Mouse (Mus musculus): Measurements from ENCODE around the gene Rab6b. TPM values are rescaled to one million over a fixed set of nuclear protein-coding genes. Genes with fewer than 3 reads are reported as not detected.
"Not testable (repeated sequence)": the region's sequence is repeated elsewhere in the genome, so short reads cannot be mapped to it uniquely, and the experiment has no call there.

Gene Rab6b
- total RNA-seq, 1 experiment from 2014 or later: 3.1 TPM

DNA sequence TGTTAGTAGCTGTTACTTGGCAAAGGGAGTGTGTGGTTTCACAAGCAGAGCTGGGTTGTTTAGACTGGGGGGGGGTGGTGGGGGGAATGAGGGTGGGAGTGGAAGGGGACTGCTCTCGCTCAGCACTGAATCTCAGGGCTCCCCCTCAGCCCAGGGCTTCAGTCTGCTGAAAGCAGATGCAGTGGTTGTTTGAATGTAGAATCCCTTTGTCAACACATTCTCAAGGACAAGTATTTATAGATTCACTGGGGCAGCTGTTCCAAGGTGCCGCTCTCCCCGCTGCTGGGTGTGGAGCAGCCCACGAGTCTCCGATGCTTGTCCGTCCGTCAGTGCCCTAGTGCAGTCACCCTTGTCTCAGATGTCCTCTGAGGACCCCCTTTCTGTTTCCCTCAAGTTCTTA lies 29.7 kb downstream of the Rab6b start:
- no peak for DNase-seq

GRCm38 (mm10) chr9:103143881-103144280 lies 32.3 kb downstream of the Rab6b start:
- no peak for DNase-seq

GRCm38 (mm10) chr9:103145351-103145750 lies 33.8 kb downstream of the Rab6b start:
- DNase-seq: no peak

DNA sequence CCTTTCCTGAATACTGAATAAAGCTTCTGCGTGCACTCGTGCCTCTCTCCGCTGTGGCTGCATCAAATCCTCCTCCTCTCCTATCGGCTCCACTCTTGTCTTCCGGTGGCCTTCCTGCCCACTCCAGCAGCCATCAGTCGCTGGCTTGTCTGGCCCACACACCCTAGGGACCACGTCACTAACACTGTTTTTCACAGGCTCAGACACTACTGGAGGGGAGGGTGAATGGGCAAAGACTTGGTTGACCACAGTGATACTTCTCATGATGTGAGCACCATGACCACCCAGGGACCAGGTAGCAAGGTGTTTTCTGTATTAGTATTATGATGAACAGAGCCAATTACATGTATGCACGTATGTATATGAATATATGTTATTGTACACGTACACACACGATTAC lies 34.7 kb downstream of the Rab6b start:
- no peak for DNase-seq

DNA sequence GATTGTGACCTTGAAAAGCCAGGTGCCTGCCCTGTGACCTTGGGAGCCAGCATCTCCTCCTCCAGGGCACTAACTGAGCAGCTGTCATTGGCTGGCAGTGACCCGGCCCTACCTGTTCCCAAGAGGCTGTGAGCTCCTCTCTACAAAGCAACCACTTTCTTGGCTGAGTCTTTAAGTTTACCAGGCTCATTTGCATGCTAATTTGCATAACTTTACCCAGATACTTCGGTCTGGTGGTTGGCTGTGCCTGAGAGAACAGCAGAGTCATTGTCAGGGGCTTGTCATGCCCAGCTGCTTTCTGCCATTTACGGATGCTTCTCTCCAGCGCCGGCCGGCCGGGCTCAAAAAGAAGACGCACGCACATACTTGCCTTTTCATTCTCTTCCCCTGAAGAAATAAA lies 35.1 kb downstream of the Rab6b start:
- no peak for DNase-seq

- no peak for DNase-seq
Measured at GRCm38 (mm10) chr9:103147103-103147502, 35.5 kb downstream of the Rab6b start.

DNA sequence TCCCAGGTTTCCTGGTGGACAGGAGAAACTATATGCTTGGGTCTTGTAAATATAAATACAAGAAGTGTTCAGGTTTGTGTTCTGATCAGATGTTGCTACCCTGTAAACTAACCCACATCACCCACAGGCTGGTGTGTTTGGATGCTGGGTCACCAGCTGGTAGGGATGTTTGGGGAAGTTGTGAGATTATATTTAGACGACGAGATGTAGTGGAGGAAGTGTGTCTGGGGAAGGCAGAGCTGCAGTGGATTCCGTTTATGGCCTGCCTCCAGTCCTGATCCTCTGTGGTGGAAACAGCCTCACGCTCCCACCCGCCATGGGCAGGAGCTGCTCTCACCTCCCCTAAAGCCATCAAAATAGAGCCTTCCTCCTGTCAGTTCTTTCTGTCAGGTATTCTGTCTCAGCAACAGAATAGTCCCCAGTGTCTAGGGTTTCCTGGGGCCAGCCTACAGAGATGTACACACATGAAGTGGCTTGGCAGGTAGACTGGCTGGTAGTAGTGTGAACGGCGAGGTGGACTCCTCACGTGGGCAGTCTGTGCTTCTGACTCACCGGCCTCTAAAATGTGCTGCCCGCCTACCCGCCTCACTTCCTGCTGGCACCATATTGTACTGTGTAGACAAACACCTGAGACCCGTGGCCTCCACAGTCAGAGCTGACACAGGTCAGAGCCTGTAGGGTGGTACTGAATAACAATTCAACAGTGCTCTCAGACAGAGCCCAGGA lies 37.6 kb downstream of the Rab6b start:
- no peak for DNase-seq

DNA sequence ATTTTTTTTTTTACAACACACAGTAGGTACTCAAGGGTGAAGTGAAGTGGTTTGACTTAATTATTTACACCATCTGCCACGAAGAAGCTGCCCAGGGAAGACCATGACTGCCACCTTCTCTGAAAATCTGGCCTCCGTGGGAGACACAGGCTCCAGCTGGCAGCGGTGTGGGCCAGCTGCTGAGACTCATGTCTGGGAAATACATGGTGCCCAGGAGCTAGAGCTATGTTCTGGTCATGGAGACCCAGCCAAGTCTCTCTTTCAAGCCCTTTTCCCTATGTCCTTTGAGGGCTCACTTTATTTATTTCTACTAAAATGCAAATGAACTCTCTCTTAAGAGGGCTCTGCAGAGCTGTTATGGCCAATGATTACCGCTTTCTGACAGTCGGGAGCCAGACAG lies 41.7 kb downstream of the Rab6b start:
- DNase-seq: no peak

GRCm38 (mm10) chr9:103154568-103154967 lies 43.0 kb downstream of the Rab6b start:
- DNase-seq: no peak

GRCm38 (mm10) chr9:103155158-103155557 lies 43.6 kb downstream of the Rab6b start:
- not testable (repeated sequence) for DNase-seq

DNA sequence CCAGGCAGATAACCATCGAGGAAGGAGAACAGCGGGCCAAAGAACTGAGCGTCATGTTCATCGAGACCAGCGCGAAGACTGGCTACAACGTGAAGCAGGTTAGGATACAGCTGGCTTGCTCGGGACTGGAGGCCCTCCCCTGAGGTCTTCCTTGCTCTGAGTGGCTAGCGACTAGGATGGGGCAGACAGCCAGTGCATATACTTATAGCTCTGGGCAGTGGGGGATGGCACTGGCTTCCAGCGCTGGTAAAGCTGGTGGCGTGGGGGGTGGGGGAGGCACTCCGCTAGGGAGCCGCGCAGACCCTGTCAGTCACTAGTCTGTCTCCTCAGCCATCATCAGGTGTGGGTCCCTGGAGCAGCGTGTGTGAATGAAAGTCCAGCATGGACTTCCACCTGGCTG lies 52.2 kb downstream of the Rab6b start:
- DNase-seq: no peak

- no peak for DNase-seq
Measured at GRCm38 (mm10) chr9:103168046-103168445, 56.5 kb downstream of the Rab6b start.

GRCm38 (mm10) chr9:103168771-103169170 lies 57.2 kb downstream of the Rab6b start:
- no peak for DNase-seq

DNA sequence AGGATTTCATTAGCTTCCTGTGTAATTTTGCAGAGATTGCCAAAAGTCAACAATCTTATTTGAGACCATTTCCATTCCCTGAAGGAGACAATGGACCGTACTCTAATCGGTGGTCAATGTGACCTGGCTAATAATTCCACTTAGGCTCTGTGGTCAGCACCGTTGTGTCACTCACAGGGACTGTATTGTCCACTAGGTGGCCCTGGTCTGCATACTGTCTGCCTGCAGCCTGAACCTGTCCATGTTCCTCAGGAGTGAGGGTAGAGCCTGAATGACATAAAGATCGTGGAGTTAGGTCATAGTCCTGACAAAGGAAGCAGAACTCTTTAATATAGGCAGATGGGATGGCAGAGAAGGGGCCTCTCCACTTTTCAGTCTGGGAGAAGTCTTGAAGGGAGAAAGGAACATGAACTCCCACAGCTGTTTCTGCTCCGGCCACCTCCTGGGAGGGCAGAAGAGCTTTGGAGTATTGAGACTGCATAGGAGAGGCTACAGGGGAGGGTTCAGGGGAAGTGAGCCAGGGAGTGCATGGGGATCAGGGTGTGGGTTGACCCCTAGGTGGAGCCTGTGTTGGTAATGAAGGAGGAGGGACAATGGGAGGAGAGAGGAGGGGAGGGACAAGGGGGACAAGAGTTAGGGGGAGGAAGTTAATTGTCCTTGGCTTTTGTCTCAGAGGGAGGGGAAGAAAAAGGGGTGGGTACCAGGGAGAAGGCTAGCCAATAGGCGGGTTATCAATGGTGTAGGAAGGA lies 63.4 kb downstream of the Rab6b start:
- DNase-seq: peak; percentile 66

GRCm38 (mm10) chr9:103175692-103176091 lies 64.1 kb downstream of the Rab6b start:
- DNase-seq: no peak

- peak; percentile 56 for DNase-seq
Measured at GRCm38 (mm10) chr9:103180303-103180702, 68.7 kb downstream of the Rab6b start.

DNA sequence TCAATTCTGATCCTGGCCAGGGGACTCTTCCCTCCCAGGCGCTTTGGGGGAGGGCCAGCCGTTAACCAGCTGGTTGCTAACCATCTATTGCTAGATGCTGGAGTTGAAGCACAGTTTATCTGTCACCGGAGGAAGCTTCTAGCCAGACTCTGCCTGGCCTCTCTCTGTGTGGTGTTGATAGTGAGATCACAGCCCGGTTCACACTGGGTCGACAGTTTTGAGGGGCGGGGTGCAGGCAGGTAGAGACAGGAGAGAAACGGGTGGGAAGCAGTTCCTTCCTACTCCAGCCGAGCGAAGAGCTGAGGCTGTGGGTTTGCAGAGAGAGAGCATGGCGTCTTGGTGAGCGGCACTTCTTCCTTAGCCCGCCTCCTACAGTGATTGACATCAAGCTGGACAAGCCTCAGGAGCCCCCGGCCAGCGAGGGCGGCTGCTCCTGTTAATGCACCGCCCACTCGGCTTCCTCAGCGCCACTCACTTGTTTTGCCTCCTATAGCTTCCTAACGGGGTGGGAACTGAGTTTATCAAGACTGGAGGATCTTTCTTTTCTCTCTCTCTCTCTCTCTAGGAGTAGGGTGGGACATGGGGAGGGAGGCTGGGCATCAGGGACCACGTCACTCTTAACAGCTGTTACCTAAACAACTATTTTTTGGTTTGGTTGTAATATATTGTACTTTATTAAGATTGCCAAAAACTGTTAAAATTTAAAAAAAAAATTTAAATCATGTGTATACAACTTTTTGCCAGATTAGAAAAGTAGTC lies 69.4 kb downstream of the Rab6b start:
- DNase-seq: peak; percentile 86

DNA sequence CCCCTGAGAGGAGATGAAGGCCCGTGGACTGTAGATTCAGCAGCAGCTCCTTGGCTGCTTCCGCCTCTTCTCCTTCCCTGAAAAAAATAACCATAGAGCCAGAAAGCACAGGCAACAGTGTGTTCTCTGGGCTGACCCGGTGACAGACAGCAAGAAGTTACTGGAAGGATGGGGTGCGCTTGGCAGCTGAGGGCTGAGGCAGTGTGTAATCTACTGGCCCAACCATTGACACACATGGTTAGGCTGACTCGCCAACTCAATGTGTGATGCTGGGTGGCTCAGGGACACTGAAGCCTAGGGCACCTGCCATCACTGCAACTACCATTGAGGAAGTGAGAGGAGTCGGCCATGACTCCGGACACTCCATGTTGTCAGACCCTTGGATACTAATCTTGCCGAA lies 70.3 kb downstream of the Rab6b start:
- DNase-seq: no peak

GRCm38 (mm10) chr9:103184855-103185254 lies 73.3 kb downstream of the Rab6b start:
- no peak for DNase-seq

- DNase-seq: no peak
Measured at GRCm38 (mm10) chr9:103185946-103186345, 74.4 kb downstream of the Rab6b start.

GRCm38 (mm10) chr9:103186747-103187146 lies 75.2 kb downstream of the Rab6b start:
- DNase-seq: peak; percentile 28

DNA sequence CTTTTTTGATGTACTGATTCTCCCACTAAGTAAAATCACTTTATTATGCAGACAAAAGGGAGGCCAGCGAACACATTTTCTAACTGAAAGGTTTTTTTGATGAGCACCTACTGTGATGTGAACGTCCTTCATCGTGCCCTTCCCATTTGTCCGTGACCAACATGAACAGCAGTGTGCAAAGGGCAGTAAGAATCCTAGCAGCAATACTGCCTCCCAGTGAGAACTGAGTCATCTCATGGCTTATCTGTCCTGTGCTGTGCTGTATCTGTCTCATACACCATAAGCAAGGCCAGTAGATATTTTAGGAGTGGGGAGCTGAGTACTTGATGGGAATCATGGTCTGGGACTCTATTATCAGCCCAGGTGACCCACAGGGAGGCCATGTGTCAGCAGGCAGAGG lies 76.8 kb downstream of the Rab6b start:
- peak; percentile 21 for DNase-seq

Measured in adrenal gland, postnatal 14 days (tissue).